Mouse (Mus musculus) macrophage (primary cell): ENCODE results near the gene Mgam. TPM values are rescaled to one million over a fixed set of nuclear protein-coding genes. Genes with fewer than 3 reads are reported as not detected.
"Not testable (repeated sequence)": the region's sequence is repeated elsewhere in the genome, so short reads cannot be mapped to it uniquely, and the experiment has no call there.

Source experiments
- H3K27ac ChIP-seq: fragments of 350-480 bp; formaldehyde crosslinking; 2 replicates; pipeline ENCODE4 v1.9.0; 2021
- H3K36me3 ChIP-seq: fragments of 350-480 bp; formaldehyde crosslinking; 2 replicates; pipeline ENCODE4 v1.9.0; 2021; ENCODE audit errors: inconsistent target
- H3K4me3 ChIP-seq: fragments of 350-480 bp; formaldehyde crosslinking; 2 replicates; pipeline ENCODE4 v1.9.0; 2021; ENCODE audit errors: inconsistent target
- H3K79me2 ChIP-seq: fragments of 350-480 bp; formaldehyde crosslinking; 2 replicates; pipeline ENCODE4 v1.9.0; 2021; ENCODE audit errors: inconsistent target
- WGBS: methylation state at CpG from one replicate; pipeline ENCODE4 v1.1.7; 2026; ENCODE audit warnings: inconsistent platforms; ENCODE audit not compliant: missing documents; 5-methylcytosine and 5-hydroxymethylcytosine counted together
- polyA plus RNA-seq: library from polyadenylated mRNA; stranded (reverse); fragments of 250-400 nt; gene quantifications from 3 replicates; pipeline ENCODE4 v1.2.4, GENCODE M21; 2018; ENCODE audit warnings: inconsistent platforms
- total RNA-seq, 78 experiments: library from RNA; depleted of rRNA; stranded (reverse); fragments of 250-400 nt; gene quantifications; 1 replicate in 9 of 78; 2 replicates in 24 of 78; 3 replicates in 43 of 78; 4 replicates in 2 of 78; pipeline ENCODE4 v1.2.4; 2018; ENCODE audit warnings: inconsistent platforms in 56 of 78

Mgam gene
- total RNA-seq (2018; cell fraction: chromatin; rRNA removed) = 1 to 10 TPM in 4 of 26 experiments, under 1 TPM in 5, not detected in 17; 0.18 to 1.7 (median 0.66) TPM
- total RNA-seq (2018; cell fraction: cytosol; rRNA removed) = under 1 TPM in 13 of 26 experiments, not detected in 13; 0.03 to 0.43 (median 0.06) TPM
- 1 to 10 TPM in 2 of 26 experiments, under 1 TPM in 11, not detected in 13; 0.06 to 1.7 (median 0.25) TPM for total RNA-seq (2018; cell fraction: nucleus; rRNA removed)
- 0.11 TPM in 1 of 3 replicates, not detected in the others for polyA plus RNA-seq

- Histone ChIP-seq H3K27ac (no peak within 1 kb of the TSS), H3K36me3 (no peaks in the 10 kb centered on the region), H3K79me2 (no peaks in the 10 kb centered on the region), H3K4me3 (no peak within 1 kb of the TSS)
- 70% methylated on average over 8 of the region's 8 CpGs for WGBS
These were observed at the start of gene Mgam for GRCm38 (mm10) chr6:40628406-40629000. Gene Mgam (plus strand): TSS chr6:40628831.

- no peak overlapping the region; the same call in 1 of the 2 replicates for H3K4me3 ChIP-seq
- WGBS = 17% methylated on average over 6 of the region's 6 CpGs
These were observed 44.3 kb upstream of the Mgam start for GRCm38 (mm10) chr6:40584336-40584735.

GRCm38 (mm10) chr6:40585645-40586044 is 43.0 kb upstream of the Mgam start, which contains the start of gene Clec5a:
Gene Clec5a (minus strand): TSS chr6:40585821.
- 19% methylated on average over 5 of the region's 5 CpGs for WGBS
- Histone ChIP-seq H3K36me3 (no peaks in the 10 kb centered on the region), H3K4me3 (peak within 1 kb of the TSS; percentile 46), H3K79me2 (peaks cover 22% of the 10 kb centered on the region; the same call in 1 of the 2 replicates), H3K27ac (peak within 1 kb of the TSS; percentile 59)

More at GRCm38 (mm10) chr6:40584336-40584735, 44.3 kb upstream of the Mgam start:
- H3K27ac ChIP-seq = no peak overlapping the region
- no peaks in the 10 kb centered on the region for H3K36me3 ChIP-seq
- H3K79me2 ChIP-seq = peaks cover 22% of the 10 kb centered on the region; the same call in 1 of the 2 replicates

GRCm38 (mm10) chr6:40588346-40588745 is 40.3 kb upstream of the Mgam start:
- WGBS = 44% methylated on average over 2 of the region's 2 CpGs
- Histone ChIP-seq H3K79me2 (peaks cover 22% of the 10 kb centered on the region; the same call in 1 of the 2 replicates), H3K27ac (no peak overlapping the region), H3K36me3 (no peaks in the 10 kb centered on the region), H3K4me3 (no peak overlapping the region)

GRCm38 (mm10) chr6:40594804-40595550 is 33.7 kb upstream of the Mgam start:
- 3% methylated on average over 3 of the region's 3 CpGs for WGBS
- H3K36me3 ChIP-seq = no peaks in the 10 kb centered on the region
- H3K27ac ChIP-seq = peak overlapping the region; percentile 52
- H3K4me3 ChIP-seq = no peak overlapping the region
- no peaks in the 10 kb centered on the region for H3K79me2 ChIP-seq

- WGBS = 82% methylated on average over 4 of the region's 4 CpGs
- not testable (repeated sequence) for H3K27ac ChIP-seq, H3K79me2 ChIP-seq, H3K36me3 ChIP-seq, H3K4me3 ChIP-seq
These were observed 30.1 kb upstream of the Mgam start for GRCm38 (mm10) chr6:40598546-40598945.

GRCm38 (mm10) chr6:40607431-40607830 is 21.2 kb upstream of the Mgam start:
- Histone ChIP-seq H3K4me3 (no peak overlapping the region), H3K36me3 (no peaks in the 10 kb centered on the region), H3K27ac (no peak overlapping the region), H3K79me2 (no peaks in the 10 kb centered on the region)

GRCm38 (mm10) chr6:40610244-40610643 is 18.4 kb upstream of the Mgam start:
- Histone ChIP-seq H3K27ac (no peak overlapping the region), H3K36me3 (no peaks in the 10 kb centered on the region), H3K4me3 (no peak overlapping the region), H3K79me2 (no peaks in the 10 kb centered on the region)
- 87% methylated on average over 8 of the region's 8 CpGs for WGBS

- WGBS = 77% methylated on average over 4 of the region's 4 CpGs
- no peak within 1 kb of the TSS for H3K4me3 ChIP-seq
- no peaks in the 10 kb centered on the region for H3K79me2 ChIP-seq
- H3K27ac ChIP-seq = no peak within 1 kb of the TSS
- no peaks in the 10 kb centered on the region for H3K36me3 ChIP-seq
These were observed 15.3 kb upstream of the Mgam start, which contains the start of gene Tas2r138 for GRCm38 (mm10) chr6:40613260-40613852. Gene Tas2r138 (minus strand): TSS chr6:40613310.

GRCm38 (mm10) chr6:40617965-40618364 is 10.7 kb upstream of the Mgam start:
- no peaks in the 10 kb centered on the region for H3K36me3 ChIP-seq
- no peak overlapping the region for H3K4me3 ChIP-seq
- no peaks in the 10 kb centered on the region for H3K79me2 ChIP-seq
- WGBS = 0% methylated on average over 2 of the region's 2 CpGs
- H3K27ac ChIP-seq = no peak overlapping the region

- WGBS = 100% methylated on average over 1 of the region's 1 CpGs
- Histone ChIP-seq H3K27ac (no peak overlapping the region), H3K79me2 (no peaks in the 10 kb centered on the region), H3K36me3 (no peaks in the 10 kb centered on the region), H3K4me3 (no peak overlapping the region)
These were observed 2.5 kb upstream of the Mgam start for GRCm38 (mm10) chr6:40626111-40626510.

GRCm38 (mm10) chr6:40634640-40635071 is 6.0 kb downstream of the Mgam start:
- H3K36me3 ChIP-seq = no peaks in the 10 kb centered on the region
- H3K27ac ChIP-seq = no peak overlapping the region
- H3K4me3 ChIP-seq = no peak overlapping the region
- no peaks in the 10 kb centered on the region for H3K79me2 ChIP-seq
- 87% methylated on average over 1 of the region's 1 CpGs for WGBS

- H3K79me2 ChIP-seq = no peaks in the 10 kb centered on the region
- H3K4me3 ChIP-seq = no peak overlapping the region
- 87% methylated on average over 6 of the region's 6 CpGs for WGBS
- H3K27ac ChIP-seq = no peak overlapping the region
- H3K36me3 ChIP-seq = no peaks in the 10 kb centered on the region
These were observed 6.9 kb downstream of the Mgam start for GRCm38 (mm10) chr6:40635559-40635958.

- Histone ChIP-seq H3K79me2 (no peaks in the 10 kb centered on the region), H3K27ac (no peak overlapping the region), H3K4me3 (no peak overlapping the region), H3K36me3 (no peaks in the 10 kb centered on the region)
- 94% methylated on average over 4 of the region's 5 CpGs for WGBS
These were observed 9.1 kb downstream of the Mgam start for GRCm38 (mm10) chr6:40637755-40638154.
